Mouse (Mus musculus) lung, embryonic 14.5 days (tissue): ENCODE measurements around the gene Man1a. TPM values are rescaled to one million over a fixed set of nuclear protein-coding genes. Genes with fewer than 3 reads are reported as not detected.

Experiments used
- ATAC-seq: fragments of 200-750 bp; cut with Nextera tagmentation; 2 replicates; pipeline ENCODE4 v1.8.0; 2017; ENCODE audit warnings: mild to moderate bottlenecking, moderate TSS enrichment, moderate library complexity; ENCODE audit not compliant: insufficient read depth
- DNase-seq: peaks from one replicate; pipeline ENCODE4 v3.0.0-alpha.2; 2015
- H3K27ac ChIP-seq: fragments of 300-500 bp; sonication (generic); 2 replicates; pipeline ENCODE4 v1.5.1; 2014; ENCODE audit warnings: low read depth, mild to moderate bottlenecking, moderate library complexity
- H3K27me3 ChIP-seq: fragments of 300-500 bp; sonication (generic); 2 replicates; pipeline ENCODE4 v1.6.1; 2014; ENCODE audit warnings: low read length, control low read depth; ENCODE audit not compliant: insufficient read depth
- H3K36me3 ChIP-seq: fragments of 300-500 bp; sonication (generic); 2 replicates; pipeline ENCODE4 v1.6.1; 2014; ENCODE audit warnings: control low read depth; ENCODE audit not compliant: insufficient read depth
- H3K4me1 ChIP-seq: fragments of 300-500 bp; sonication (generic); 2 replicates; pipeline ENCODE4 v1.6.1; 2014; ENCODE audit warnings: antibody characterized with exemption, control low read depth; ENCODE audit not compliant: insufficient read depth
- H3K4me2 ChIP-seq: fragments of 300-500 bp; sonication (generic); 2 replicates; pipeline ENCODE4 v1.6.1; 2014; ENCODE audit warnings: mild to moderate bottlenecking
- H3K4me3 ChIP-seq: fragments of 300-500 bp; sonication (generic); 2 replicates; pipeline ENCODE4 v1.5.1; 2014; ENCODE audit warnings: low read depth, low read length
- H3K9ac ChIP-seq: fragments of 300-500 bp; sonication (generic); 2 replicates; pipeline ENCODE4 v1.6.1; 2014
- H3K9me3 ChIP-seq: fragments of 300-500 bp; sonication (generic); 2 replicates; pipeline ENCODE4 v1.6.1; 2016; ENCODE audit warnings: low read depth, low read length, control low read depth
- CTCF ChIP-seq: IDR thresholded peaks from 2 replicates; pipeline ENCODE4 v1.5.1; 2016; ENCODE audit warnings: antibody characterized with exemption, low read depth
- WGBS: fragments of 180-500 bp; shearing (Covaris S2); extraction: QIAGEN DNeasy Blood & Tissue Kit; methylation state at CpG from one replicate; pipeline ENCODE4 v1.1.7; 2014; 5-methylcytosine and 5-hydroxymethylcytosine counted together
- polyA plus RNA-seq: library from polyadenylated mRNA; unstranded; fragments of >200 nt; fragmentation: Nextera tagmentation; extraction: Ambion mirVana; gene quantifications from 2 replicates; pipeline ENCODE4 v1.2.1, GENCODE M21; 2014

Gene Man1a
- polyA plus RNA-seq, 1 experiment from 2014 or later = 4.7 TPM

- TF ChIP-seq CTCF = no peak
- Histone ChIP-seq H3K9ac (no peak overlapping the region), H3K4me2 (no peak overlapping the region), H3K4me3 (no peak overlapping the region), H3K4me1 (no peaks in the 10 kb centered on the region), H3K27me3 (no peaks in the 10 kb centered on the region), H3K36me3 (no peaks in the 10 kb centered on the region), H3K27ac (no peak overlapping the region), H3K9me3 (no peaks in the 10 kb centered on the region)
- ATAC-seq (no peak; the same call in 1 of the 2 replicates), DNase-seq (peak; percentile 15)
- WGBS = 64% methylated on average over 4 of the region's 4 CpGs
Observed at GRCm38 (mm10) chr10:54047885-54048284, 28.5 kb downstream of the Man1a start.

GRCm38 (mm10) chr10:54043358-54043757 is 33.1 kb downstream of the Man1a start:
- no peak overlapping the region for H3K9ac ChIP-seq
- no peaks in the 10 kb centered on the region for H3K36me3 ChIP-seq
- no peak overlapping the region for H3K27ac ChIP-seq
- ATAC-seq (no peak), DNase-seq (no peak)
- H3K4me3 ChIP-seq = no peak overlapping the region
- no peaks in the 10 kb centered on the region for H3K9me3 ChIP-seq
- 74% methylated on average over 3 of the region's 3 CpGs for WGBS
- H3K27me3 ChIP-seq = no peaks in the 10 kb centered on the region
- no peaks in the 10 kb centered on the region; the same call in 1 of the 2 replicates for H3K4me1 ChIP-seq
- no peak for TF ChIP-seq CTCF
- H3K4me2 ChIP-seq = no peak overlapping the region

- DNase-seq = no peak
- WGBS = 63% methylated on average over 7 of the region's 7 CpGs
- H3K27ac ChIP-seq = no peak overlapping the region
- H3K9ac ChIP-seq = no peak overlapping the region
- no peak for ATAC-seq
- H3K27me3 ChIP-seq = no peaks in the 10 kb centered on the region
- no peaks in the 10 kb centered on the region for H3K9me3 ChIP-seq
- H3K4me1 ChIP-seq = no peaks in the 10 kb centered on the region; the same call in 1 of the 2 replicates
- TF ChIP-seq CTCF = no peak
- no peak overlapping the region for H3K4me3 ChIP-seq
- H3K4me2 ChIP-seq = no peak overlapping the region
- no peaks in the 10 kb centered on the region for H3K36me3 ChIP-seq
Observed at GRCm38 (mm10) chr10:54042212-54042840, 34.1 kb downstream of the Man1a start.

- H3K27ac ChIP-seq = peak overlapping the region; percentile 42; the same call in 1 of the 2 replicates
- H3K4me1 ChIP-seq = no peaks in the 10 kb centered on the region; the same call in 1 of the 2 replicates
- no peak overlapping the region for H3K4me2 ChIP-seq
- peak; percentile 64 for ATAC-seq
- H3K9ac ChIP-seq = no peak overlapping the region
- H3K9me3 ChIP-seq = no peaks in the 10 kb centered on the region
- TF ChIP-seq CTCF = no peak
- DNase-seq = no peak
- WGBS = 60% methylated on average over 11 of the region's 11 CpGs
- no peaks in the 10 kb centered on the region for H3K36me3 ChIP-seq
- H3K4me3 ChIP-seq = no peak overlapping the region
- no peaks in the 10 kb centered on the region for H3K27me3 ChIP-seq
Observed at GRCm38 (mm10) chr10:54040261-54041165, 35.9 kb downstream of the Man1a start.

GRCm38 (mm10) chr10:54039754-54040153 is 36.7 kb downstream of the Man1a start:
- no peak overlapping the region for H3K27ac ChIP-seq
- no peak overlapping the region for H3K9ac ChIP-seq
- 83% methylated on average over 4 of the region's 4 CpGs for WGBS
- ATAC-seq (no peak), DNase-seq (no peak)
- no peaks in the 10 kb centered on the region for H3K9me3 ChIP-seq
- H3K36me3 ChIP-seq = no peaks in the 10 kb centered on the region
- no peak for TF ChIP-seq CTCF
- no peak overlapping the region for H3K4me3 ChIP-seq
- H3K4me2 ChIP-seq = no peak overlapping the region
- H3K27me3 ChIP-seq = no peaks in the 10 kb centered on the region
- H3K4me1 ChIP-seq = no peaks in the 10 kb centered on the region; the same call in 1 of the 2 replicates

- 64% methylated on average over 10 of the region's 10 CpGs for WGBS
- Histone ChIP-seq H3K9ac (no peak overlapping the region), H3K4me1 (no peaks in the 10 kb centered on the region; the same call in 1 of the 2 replicates), H3K4me3 (no peak overlapping the region), H3K4me2 (no peak overlapping the region), H3K27me3 (no peaks in the 10 kb centered on the region), H3K27ac (0 out of 2 replicates have a peak overlapping the region, but pooled peaks have one; percentile 33), H3K9me3 (no peaks in the 10 kb centered on the region), H3K36me3 (no peaks in the 10 kb centered on the region)
- DNase-seq (no peak), ATAC-seq (no peak)
- TF ChIP-seq CTCF = no peak
Observed at GRCm38 (mm10) chr10:54038734-54039133, 37.7 kb downstream of the Man1a start.

- Histone ChIP-seq H3K4me3 (no peak overlapping the region), H3K27me3 (no peaks in the 10 kb centered on the region), H3K9me3 (no peaks in the 10 kb centered on the region), H3K36me3 (no peaks in the 10 kb centered on the region), H3K4me2 (no peak overlapping the region), H3K27ac (0 out of 2 replicates have a peak overlapping the region, but pooled peaks have one; percentile 33), H3K9ac (no peak overlapping the region), H3K4me1 (no peaks in the 10 kb centered on the region; the same call in 1 of the 2 replicates)
- peak; percentile 7 for DNase-seq
- peak; percentile 57 for ATAC-seq
- WGBS = 45% methylated on average over 5 of the region's 5 CpGs
- no peak for TF ChIP-seq CTCF
Observed at GRCm38 (mm10) chr10:54038180-54038579, 38.2 kb downstream of the Man1a start.
